Mouse (Mus musculus) midbrain, embryonic 14.5 days (tissue): ENCODE measurements around the gene Gm11639. TPM values are rescaled to one million over a fixed set of nuclear protein-coding genes. Genes with fewer than 3 reads are reported as not detected.

Experiments used
- ATAC-seq: fragments of 200-750 bp; cut with Nextera tagmentation; 2 replicates; pipeline ENCODE4 v1.8.0; 2017; ENCODE audit warnings: moderate number of reproducible peaks, moderate library complexity; ENCODE audit not compliant: low FRiP score, low TSS enrichment
- DNase-seq: peaks from one replicate; pipeline ENCODE4 v3.0.0-alpha.2; 2015
- H3K27ac ChIP-seq: fragments of 300-500 bp; sonication (generic); replicated peaks from 2 replicates; pipeline ENCODE4 v1.5.1; 2014; ENCODE audit warnings: mild to moderate bottlenecking, low read depth, low read length, moderate library complexity
- H3K27me3 ChIP-seq: fragments of 300-500 bp; sonication (generic); 2 replicates; pipeline ENCODE4 v1.6.1; 2014; ENCODE audit warnings: low read length, control low read depth, mixed read lengths; ENCODE audit not compliant: control insufficient read depth, insufficient read depth
- H3K36me3 ChIP-seq: fragments of 300-500 bp; sonication (generic); 2 replicates; pipeline ENCODE4 v1.6.1; 2014; ENCODE audit warnings: low read length, control low read depth; ENCODE audit not compliant: control insufficient read depth, insufficient read depth
- H3K4me1 ChIP-seq: fragments of 300-500 bp; sonication (generic); 2 replicates; pipeline ENCODE4 v1.6.1; 2014; ENCODE audit warnings: mild to moderate bottlenecking, antibody characterized with exemption, low read length, control low read depth; ENCODE audit not compliant: control insufficient read depth, insufficient read depth
- H3K4me2 ChIP-seq: fragments of 300-500 bp; sonication (generic); 2 replicates; pipeline ENCODE4 v1.6.1; 2014; ENCODE audit warnings: mild to moderate bottlenecking, low read length, moderate library complexity
- H3K4me3 ChIP-seq: fragments of 300-500 bp; sonication (generic); replicated peaks from 2 replicates; pipeline ENCODE4 v1.5.1; 2014; ENCODE audit warnings: low read depth, low read length
- H3K9ac ChIP-seq: fragments of 300-500 bp; sonication (generic); replicated peaks from 2 replicates; pipeline ENCODE4 v1.6.1; 2014; ENCODE audit warnings: mild to moderate bottlenecking, low read length, moderate library complexity
- H3K9me3 ChIP-seq: fragments of 300-500 bp; sonication (generic); 2 replicates; pipeline ENCODE4 v1.6.1; 2016; ENCODE audit warnings: low read length, control low read depth, mixed read lengths; ENCODE audit not compliant: control insufficient read depth
- WGBS: fragments of 180-500 bp; shearing (Covaris S2); extraction: QIAGEN DNeasy Blood & Tissue Kit; methylation state at CpG from one replicate; pipeline ENCODE4 v1.1.7; 2014; 5-methylcytosine and 5-hydroxymethylcytosine counted together
- polyA plus RNA-seq: library from polyadenylated mRNA; unstranded; fragments of >200 nt; fragmentation: Nextera tagmentation; extraction: Ambion mirVana; gene quantifications from 2 replicates; pipeline ENCODE4 v1.2.1, GENCODE M21; 2014

Gm11639 gene
- polyA plus RNA-seq, 1 experiment from 2014 or later = not detected

GRCm38 (mm10) chr11:104977976-104978375 is 292.5 kb downstream of the Gm11639 start:
- Histone ChIP-seq H3K27me3 (no peaks in the 10 kb centered on the region), H3K9me3 (no peaks in the 10 kb centered on the region), H3K36me3 (no peaks in the 10 kb centered on the region), H3K9ac (no peak overlapping the region), H3K4me3 (no peak overlapping the region), H3K4me2 (no peak overlapping the region), H3K4me1 (no peaks in the 10 kb centered on the region), H3K27ac (no peak overlapping the region)
- ATAC-seq = no peak
- DNase-seq = no peak
- WGBS = 63% methylated on average over 5 of the region's 5 CpGs

GRCm38 (mm10) chr11:104981342-104982055 is 296.0 kb downstream of the Gm11639 start:
- H3K27me3 ChIP-seq = no peaks in the 10 kb centered on the region
- 87% methylated on average over 15 of the region's 15 CpGs for WGBS
- no peak overlapping the region for H3K9ac ChIP-seq
- DNase-seq (no peak), ATAC-seq (no peak)
- H3K27ac ChIP-seq = no peak overlapping the region
- no peak overlapping the region for H3K4me2 ChIP-seq
- H3K4me3 ChIP-seq = no peak overlapping the region
- no peaks in the 10 kb centered on the region for H3K36me3 ChIP-seq
- H3K4me1 ChIP-seq = no peaks in the 10 kb centered on the region
- no peaks in the 10 kb centered on the region for H3K9me3 ChIP-seq

- no peak for DNase-seq
- Histone ChIP-seq H3K4me1 (no peaks in the 10 kb centered on the region), H3K4me3 (no peak overlapping the region), H3K27ac (no peak overlapping the region), H3K9ac (no peak overlapping the region), H3K9me3 (no peaks in the 10 kb centered on the region), H3K4me2 (no peak overlapping the region), H3K27me3 (no peaks in the 10 kb centered on the region), H3K36me3 (no peaks in the 10 kb centered on the region)
- no peak for ATAC-seq
- WGBS = 67% methylated on average over 2 of the region's 2 CpGs
Measured at GRCm38 (mm10) chr11:105009232-105009631, 323.7 kb downstream of the Gm11639 start.

- Histone ChIP-seq H3K36me3 (no peaks in the 10 kb centered on the region), H3K27ac (no peak overlapping the region), H3K4me1 (no peaks in the 10 kb centered on the region), H3K4me3 (no peak overlapping the region), H3K9me3 (no peaks in the 10 kb centered on the region), H3K9ac (no peak overlapping the region), H3K27me3 (no peaks in the 10 kb centered on the region), H3K4me2 (no peak overlapping the region)
- ATAC-seq (no peak), DNase-seq (peak; percentile 5)
- 70% methylated on average over 7 of the region's 7 CpGs for WGBS
Measured at GRCm38 (mm10) chr11:105021071-105021470, 335.6 kb downstream of the Gm11639 start.

GRCm38 (mm10) chr11:105028744-105029348 is 343.3 kb downstream of the Gm11639 start:
- ATAC-seq = no peak
- WGBS = 74% methylated on average over 6 of the region's 6 CpGs
- H3K4me2 ChIP-seq = no peak overlapping the region
- H3K9me3 ChIP-seq = no peaks in the 10 kb centered on the region
- H3K27ac ChIP-seq = no peak overlapping the region
- no peak for DNase-seq
- H3K36me3 ChIP-seq = no peaks in the 10 kb centered on the region
- no peak overlapping the region for H3K9ac ChIP-seq
- no peaks in the 10 kb centered on the region for H3K4me1 ChIP-seq
- no peak overlapping the region for H3K4me3 ChIP-seq
- H3K27me3 ChIP-seq = no peaks in the 10 kb centered on the region

- H3K27ac ChIP-seq = no peak overlapping the region
- WGBS = 93% methylated on average over 8 of the region's 8 CpGs
- H3K4me2 ChIP-seq = no peak overlapping the region
- no peak overlapping the region for H3K4me3 ChIP-seq
- no peak overlapping the region for H3K9ac ChIP-seq
- H3K27me3 ChIP-seq = no peaks in the 10 kb centered on the region
- no peaks in the 10 kb centered on the region for H3K4me1 ChIP-seq
- no peaks in the 10 kb centered on the region for H3K9me3 ChIP-seq
- no peak for DNase-seq
- H3K36me3 ChIP-seq = no peaks in the 10 kb centered on the region
- no peak for ATAC-seq
Measured at GRCm38 (mm10) chr11:105029525-105029924, 344.0 kb downstream of the Gm11639 start.

GRCm38 (mm10) chr11:105030229-105030628 is 344.7 kb downstream of the Gm11639 start:
- Histone ChIP-seq H3K27ac (no peak overlapping the region), H3K4me2 (no peak overlapping the region), H3K4me3 (no peak overlapping the region), H3K9me3 (no peaks in the 10 kb centered on the region), H3K9ac (no peak overlapping the region), H3K27me3 (no peaks in the 10 kb centered on the region), H3K4me1 (no peaks in the 10 kb centered on the region), H3K36me3 (no peaks in the 10 kb centered on the region)
- WGBS = 93% methylated on average over 6 of the region's 6 CpGs
- ATAC-seq = no peak
- no peak for DNase-seq

- no peaks in the 10 kb centered on the region for H3K27me3 ChIP-seq
- H3K27ac ChIP-seq = no peak overlapping the region
- no peak overlapping the region for H3K9ac ChIP-seq
- H3K4me1 ChIP-seq = no peaks in the 10 kb centered on the region
- H3K4me3 ChIP-seq = no peak overlapping the region
- ATAC-seq (no peak), DNase-seq (peak; percentile 17)
- H3K9me3 ChIP-seq = no peaks in the 10 kb centered on the region
- 31% methylated on average over 2 of the region's 2 CpGs for WGBS
- no peak overlapping the region for H3K4me2 ChIP-seq
- no peaks in the 10 kb centered on the region for H3K36me3 ChIP-seq
Measured at GRCm38 (mm10) chr11:105031103-105031502, 345.6 kb downstream of the Gm11639 start.

- ATAC-seq (no peak), DNase-seq (no peak)
- Histone ChIP-seq H3K4me1 (no peaks in the 10 kb centered on the region), H3K27ac (no peak overlapping the region), H3K27me3 (no peaks in the 10 kb centered on the region), H3K36me3 (no peaks in the 10 kb centered on the region), H3K4me3 (no peak overlapping the region), H3K9ac (no peak overlapping the region), H3K9me3 (no peaks in the 10 kb centered on the region), H3K4me2 (no peak overlapping the region)
- WGBS = 100% methylated on average over 1 of the region's 1 CpGs
Measured at GRCm38 (mm10) chr11:105035081-105035480, 349.6 kb downstream of the Gm11639 start.
